Mouse (Mus musculus) intestine, embryonic 14.5 days (tissue): ENCODE results near the gene Capg. TPM values are rescaled to one million over a fixed set of nuclear protein-coding genes. Genes with fewer than 3 reads are reported as not detected.
A peak's percentile ranks its signal among the peaks of the same experiment; 100 is the strongest.

ENCODE experiments used
- ATAC-seq: fragments of 200-750 bp; cut with Nextera tagmentation; replicated peaks from 2 replicates; pipeline ENCODE4 v1.8.0; 2017; ENCODE audit warnings: low read depth, moderate number of reproducible peaks, moderate TSS enrichment, moderate library complexity; ENCODE audit not compliant: low FRiP score, low TSS enrichment
- DNase-seq: peaks from one replicate; pipeline ENCODE4 v3.0.0-alpha.2; 2018; ENCODE audit warnings: low spot score
- H3K27ac ChIP-seq: fragments of 300-500 bp; sonication (generic); 2 replicates; pipeline ENCODE4 v1.5.1; 2014; ENCODE audit warnings: low read depth, mild to moderate bottlenecking, control low read depth
- H3K27me3 ChIP-seq: fragments of 300-500 bp; sonication (generic); replicated peaks from 2 replicates; pipeline ENCODE4 v1.6.1; 2014; ENCODE audit warnings: low read length, control low read depth; ENCODE audit not compliant: control insufficient read depth, insufficient read depth
- H3K36me3 ChIP-seq: fragments of 300-500 bp; sonication (generic); 2 replicates; pipeline ENCODE4 v1.6.1; 2014; ENCODE audit warnings: low read length, control low read depth; ENCODE audit not compliant: control insufficient read depth, insufficient read depth
- H3K4me1 ChIP-seq: fragments of 300-500 bp; sonication (generic); replicated peaks from 2 replicates; pipeline ENCODE4 v1.6.1; 2014; ENCODE audit warnings: low read length, control low read depth, mixed read lengths; ENCODE audit not compliant: control insufficient read depth, insufficient read depth
- H3K4me2 ChIP-seq: fragments of 300-500 bp; sonication (generic); 2 replicates; pipeline ENCODE4 v1.6.1; 2014; ENCODE audit warnings: low read length
- H3K4me3 ChIP-seq: fragments of 300-500 bp; sonication (generic); 2 replicates; pipeline ENCODE4 v1.5.1; 2014; ENCODE audit warnings: low read depth, low read length, control low read depth, mixed read lengths
- H3K9ac ChIP-seq: fragments of 300-500 bp; sonication (generic); 2 replicates; pipeline ENCODE4 v1.6.1; 2014; ENCODE audit warnings: mild to moderate bottlenecking, low read length
- H3K9me3 ChIP-seq: fragments of 300-500 bp; sonication (generic); 2 replicates; pipeline ENCODE4 v1.6.1; 2016; ENCODE audit warnings: low read length, control low read depth; ENCODE audit not compliant: control insufficient read depth
- WGBS: fragments of 180-500 bp; shearing (Covaris S2); extraction: QIAGEN DNeasy Blood & Tissue Kit; methylation state at CpG from one replicate; pipeline ENCODE4 v1.1.7; 2014; 5-methylcytosine and 5-hydroxymethylcytosine counted together
- polyA plus RNA-seq: library from polyadenylated mRNA; unstranded; fragments of >200 nt; fragmentation: Nextera tagmentation; extraction: Ambion mirVana; gene quantifications from 2 replicates; pipeline ENCODE4 v1.2.1, GENCODE M21; 2014

Capg gene
- polyA plus RNA-seq, 1 experiment from 2014 or later = 36.7 TPM

GRCm38 (mm10) chr6:72598791-72599557 lies 54.8 kb downstream of the Capg start:
- Histone ChIP-seq H3K9me3 (no peaks in the 10 kb centered on the region), H3K4me2 (peak overlapping the region; percentile 82), H3K36me3 (no peaks in the 10 kb centered on the region; the same call in 1 of the 2 replicates), H3K4me3 (peak overlapping the region; percentile 72), H3K4me1 (peaks cover 11% of the 10 kb centered on the region), H3K9ac (peak overlapping the region; percentile 55), H3K27ac (peak overlapping the region; percentile 62), H3K27me3 (no peaks in the 10 kb centered on the region)
- ATAC-seq (peak; percentile 3), DNase-seq (no peak)
- 43% methylated on average over 12 of the region's 12 CpGs for WGBS

- H3K36me3 ChIP-seq = peaks cover 6% of the 10 kb centered on the region
- H3K27me3 ChIP-seq = no peaks in the 10 kb centered on the region
- DNase-seq (no peak), ATAC-seq (no peak)
- 78% methylated on average over 6 of the region's 6 CpGs for WGBS
- peaks cover 11% of the 10 kb centered on the region for H3K4me1 ChIP-seq
- no peak overlapping the region for H3K9ac ChIP-seq
- H3K27ac ChIP-seq = no peak overlapping the region
- H3K9me3 ChIP-seq = no peaks in the 10 kb centered on the region
- no peak overlapping the region for H3K4me2 ChIP-seq
- no peak overlapping the region for H3K4me3 ChIP-seq
Observed at GRCm38 (mm10) chr6:72600216-72600615, 56.0 kb downstream of the Capg start.

- H3K4me1 ChIP-seq = peaks cover 11% of the 10 kb centered on the region
- H3K9me3 ChIP-seq = no peaks in the 10 kb centered on the region
- H3K4me2 ChIP-seq = no peak overlapping the region
- H3K36me3 ChIP-seq = peaks cover 11% of the 10 kb centered on the region
- DNase-seq = no peak
- ATAC-seq = no peak
- H3K27me3 ChIP-seq = no peaks in the 10 kb centered on the region
- 86% methylated on average over 12 of the region's 12 CpGs for WGBS
- no peak overlapping the region for H3K27ac ChIP-seq
- no peak overlapping the region for H3K9ac ChIP-seq
- no peak overlapping the region for H3K4me3 ChIP-seq
Observed at GRCm38 (mm10) chr6:72600771-72601170, 56.6 kb downstream of the Capg start.

GRCm38 (mm10) chr6:72601732-72602131 lies 57.5 kb downstream of the Capg start:
- 21% methylated on average over 1 of the region's 1 CpGs for WGBS

GRCm38 (mm10) chr6:72604066-72604465 lies 59.9 kb downstream of the Capg start:
- peaks cover 36% of the 10 kb centered on the region for H3K36me3 ChIP-seq
- 83% methylated on average over 2 of the region's 2 CpGs for WGBS
- ATAC-seq = no peak

More at GRCm38 (mm10) chr6:72601732-72602131, 57.5 kb downstream of the Capg start:
- Histone ChIP-seq H3K4me3 (no peak overlapping the region), H3K4me1 (peaks cover 11% of the 10 kb centered on the region), H3K4me2 (no peak overlapping the region), H3K27ac (no peak overlapping the region), H3K9ac (no peak overlapping the region), H3K36me3 (peaks cover 20% of the 10 kb centered on the region), H3K27me3 (no peaks in the 10 kb centered on the region), H3K9me3 (no peaks in the 10 kb centered on the region)
- ATAC-seq = no peak
- peak; percentile 90 for DNase-seq

GRCm38 (mm10) chr6:72607060-72607459 lies 62.9 kb downstream of the Capg start:
- Histone ChIP-seq H3K27me3 (no peaks in the 10 kb centered on the region), H3K9ac (no peak overlapping the region), H3K27ac (no peak overlapping the region), H3K9me3 (no peaks in the 10 kb centered on the region), H3K4me3 (no peak overlapping the region), H3K36me3 (peaks cover 66% of the 10 kb centered on the region), H3K4me2 (no peak overlapping the region), H3K4me1 (no peaks in the 10 kb centered on the region)
- 88% methylated on average over 4 of the region's 4 CpGs for WGBS
- no peak for DNase-seq
- ATAC-seq = no peak

More at GRCm38 (mm10) chr6:72604066-72604465, 59.9 kb downstream of the Capg start:
- Histone ChIP-seq H3K9ac (no peak overlapping the region), H3K9me3 (no peaks in the 10 kb centered on the region), H3K4me2 (no peak overlapping the region), H3K4me3 (no peak overlapping the region), H3K4me1 (no peaks in the 10 kb centered on the region; the same call in 1 of the 2 replicates), H3K27me3 (no peaks in the 10 kb centered on the region), H3K27ac (no peak overlapping the region)
- DNase-seq = no peak

- H3K36me3 ChIP-seq = peaks cover 67% of the 10 kb centered on the region
- no peak overlapping the region for H3K4me2 ChIP-seq
- no peak overlapping the region for H3K4me3 ChIP-seq
- H3K27ac ChIP-seq = no peak overlapping the region
- no peaks in the 10 kb centered on the region for H3K9me3 ChIP-seq
- WGBS = 90% methylated on average over 5 of the region's 5 CpGs
- DNase-seq (no peak), ATAC-seq (no peak)
- no peak overlapping the region for H3K9ac ChIP-seq
- no peaks in the 10 kb centered on the region for H3K27me3 ChIP-seq
- H3K4me1 ChIP-seq = no peaks in the 10 kb centered on the region
Observed at GRCm38 (mm10) chr6:72607676-72608075, 63.5 kb downstream of the Capg start.

GRCm38 (mm10) chr6:72608662-72609184 lies 64.5 kb downstream of the Capg start:
- H3K4me2 ChIP-seq = no peak overlapping the region

GRCm38 (mm10) chr6:72610261-72610660 lies 66.1 kb downstream of the Capg start:
- no peak overlapping the region for H3K4me2 ChIP-seq
- no peak overlapping the region for H3K9ac ChIP-seq
- no peak for DNase-seq
- no peaks in the 10 kb centered on the region for H3K27me3 ChIP-seq
- H3K4me1 ChIP-seq = peaks cover 11% of the 10 kb centered on the region
- H3K36me3 ChIP-seq = peaks cover 73% of the 10 kb centered on the region
- H3K4me3 ChIP-seq = no peak overlapping the region
- ATAC-seq = no peak
- H3K9me3 ChIP-seq = no peaks in the 10 kb centered on the region
- 78% methylated on average over 4 of the region's 4 CpGs for whole genome bisulfite sequencing
- no peak overlapping the region for H3K27ac ChIP-seq

More at GRCm38 (mm10) chr6:72608662-72609184, 64.5 kb downstream of the Capg start:
- H3K4me1 ChIP-seq = no peaks in the 10 kb centered on the region
- no peak overlapping the region for H3K27ac ChIP-seq
- H3K9ac ChIP-seq = no peak overlapping the region
- DNase-seq = no peak
- WGBS = 94% methylated on average over 4 of the region's 4 CpGs
- peaks cover 76% of the 10 kb centered on the region for H3K36me3 ChIP-seq
- no peak overlapping the region for H3K4me3 ChIP-seq
- no peaks in the 10 kb centered on the region for H3K9me3 ChIP-seq
- no peak for ATAC-seq
- H3K27me3 ChIP-seq = no peaks in the 10 kb centered on the region
